Mouse (Mus musculus) heart, embryonic 16.5 days (tissue): Measurements from ENCODE around the gene Zfp593. TPM values are rescaled to one million over a fixed set of nuclear protein-coding genes. Genes with fewer than 3 reads are reported as not detected.
"Not testable (repeated sequence)": the region's sequence is repeated elsewhere in the genome, so short reads cannot be mapped to it uniquely, and the experiment has no call there.

Source experiments
- ATAC-seq: fragments of 200-750 bp; cut with Nextera tagmentation; replicated peaks from 2 replicates; pipeline ENCODE4 v1.8.0; 2017; ENCODE audit warnings: moderate number of reproducible peaks; ENCODE audit not compliant: insufficient read depth, low FRiP score; ENCODE audit errors: extremely low read depth
- H3K27ac ChIP-seq: fragments of 300-500 bp; sonication (generic); 2 replicates; pipeline ENCODE4 v1.5.1; 2014; ENCODE audit warnings: mild to moderate bottlenecking, low read length, control low read depth, moderate library complexity
- H3K27me3 ChIP-seq: fragments of 300-500 bp; sonication (generic); 2 replicates; pipeline ENCODE4 v1.6.1; 2014; ENCODE audit warnings: low read length, mixed read lengths; ENCODE audit not compliant: control insufficient read depth, insufficient read depth
- H3K36me3 ChIP-seq: fragments of 300-500 bp; sonication (generic); 2 replicates; pipeline ENCODE4 v1.6.1; 2014; ENCODE audit not compliant: control insufficient read depth, insufficient read depth
- H3K4me1 ChIP-seq: fragments of 300-500 bp; sonication (generic); 2 replicates; pipeline ENCODE4 v1.6.1; 2014; ENCODE audit warnings: low read length, mixed read lengths; ENCODE audit not compliant: control insufficient read depth, insufficient read depth
- H3K4me2 ChIP-seq: fragments of 300-500 bp; sonication (generic); 2 replicates; pipeline ENCODE4 v1.6.1; 2014; ENCODE audit warnings: low read depth, mild to moderate bottlenecking, control low read depth, low read length
- H3K4me3 ChIP-seq: fragments of 300-500 bp; sonication (generic); 2 replicates; pipeline ENCODE4 v1.5.1; 2014; ENCODE audit warnings: mild to moderate bottlenecking, control low read depth, low read length
- H3K9ac ChIP-seq: fragments of 300-500 bp; sonication (generic); 2 replicates; pipeline ENCODE4 v1.6.1; 2014; ENCODE audit warnings: low read length, control low read depth
- H3K9me3 ChIP-seq: fragments of 300-500 bp; sonication (generic); replicated peaks from 2 replicates; pipeline ENCODE4 v1.6.1; 2016; ENCODE audit warnings: low read length; ENCODE audit not compliant: control insufficient read depth
- WGBS: fragments of 180-500 bp; shearing (Covaris S2); extraction: QIAGEN DNeasy Blood & Tissue Kit; methylation state at CpG from one replicate; pipeline ENCODE4 v1.1.7; 2014; 5-methylcytosine and 5-hydroxymethylcytosine counted together
- polyA plus RNA-seq: library from polyadenylated mRNA; unstranded; fragments of >200 nt; fragmentation: Nextera tagmentation; extraction: Ambion mirVana; gene quantifications from 2 replicates; pipeline ENCODE4 v1.2.1, GENCODE M21; 2015

The Zfp593 gene
- polyA plus RNA-seq, 1 experiment from 2014 or later: 8.7 TPM

DNA sequence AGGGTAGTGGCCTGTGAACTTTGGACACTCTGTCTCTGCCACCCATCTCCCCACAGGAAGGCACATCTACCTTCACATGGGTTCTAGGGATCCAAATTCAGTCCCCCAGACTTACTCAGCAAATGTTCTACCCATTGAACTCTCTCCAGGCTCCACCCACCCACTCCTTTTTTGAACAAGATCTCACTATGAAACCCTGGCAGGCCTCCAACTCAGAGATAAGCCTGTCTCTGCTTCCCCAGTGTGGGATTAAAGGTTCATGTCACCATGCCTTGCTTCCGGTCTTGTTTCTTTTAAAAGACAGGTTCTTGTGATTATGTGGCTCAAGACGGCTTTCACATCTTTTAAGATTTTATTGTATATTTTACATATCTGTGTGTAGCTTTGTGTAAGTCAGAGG lies 39.5 kb upstream of the Zfp593 start:
- WGBS: 48% methylated on average over 2 of the region's 2 CpGs
- Histone ChIP-seq H3K36me3 (peaks cover 19% of the 10 kb centered on the region), H3K4me1 (peaks cover 21% of the 10 kb centered on the region), H3K4me2 (no peak overlapping the region), H3K9me3 (no peaks in the 10 kb centered on the region), H3K9ac (no peak overlapping the region), H3K27ac (no peak overlapping the region), H3K4me3 (no peak overlapping the region), H3K27me3 (no peaks in the 10 kb centered on the region)
- ATAC-seq: no peak

GRCm38 (mm10) chr4:134273417-134274345 lies 28.3 kb upstream of the Zfp593 start:
- 0 out of 2 replicates have a peak overlapping the region, but pooled peaks have one; percentile 1 for H3K9ac ChIP-seq
- peak overlapping the region; percentile 37 for H3K27ac ChIP-seq
- ATAC-seq: peak; percentile 45
- peak overlapping the region; percentile 38 for H3K4me3 ChIP-seq
- H3K36me3 ChIP-seq: peaks cover 20% of the 10 kb centered on the region
- peak overlapping the region; percentile 58 for H3K4me2 ChIP-seq
- H3K27me3 ChIP-seq: no peaks in the 10 kb centered on the region
- no peaks in the 10 kb centered on the region for H3K9me3 ChIP-seq
- WGBS: 2% methylated on average over 14 of the region's 14 CpGs
- H3K4me1 ChIP-seq: peaks cover 5% of the 10 kb centered on the region

- WGBS: 17% methylated on average over 13 of the region's 13 CpGs
- no peak overlapping the region for H3K27ac ChIP-seq
- peak overlapping the region; percentile 38 for H3K4me3 ChIP-seq
- H3K4me2 ChIP-seq: peak overlapping the region; percentile 58
- peaks cover 14% of the 10 kb centered on the region for H3K36me3 ChIP-seq
- H3K9ac ChIP-seq: peak overlapping the region; percentile 38; the same call in 1 of the 2 replicates
- H3K27me3 ChIP-seq: no peaks in the 10 kb centered on the region
- peaks cover 5% of the 10 kb centered on the region for H3K4me1 ChIP-seq
- no peak for ATAC-seq
- no peaks in the 10 kb centered on the region for H3K9me3 ChIP-seq
These were observed 27.5 kb upstream of the Zfp593 start for GRCm38 (mm10) chr4:134272731-134273416.

- H3K4me3 ChIP-seq: no peak overlapping the region
- H3K9ac ChIP-seq: no peak overlapping the region
- H3K27ac ChIP-seq: no peak overlapping the region
- no peaks in the 10 kb centered on the region for H3K9me3 ChIP-seq
- H3K4me1 ChIP-seq: peaks cover 5% of the 10 kb centered on the region
- H3K4me2 ChIP-seq: no peak overlapping the region
- H3K27me3 ChIP-seq: no peaks in the 10 kb centered on the region
- H3K36me3 ChIP-seq: peaks cover 6% of the 10 kb centered on the region
- 77% methylated on average over 7 of the region's 7 CpGs for whole genome bisulfite sequencing
- ATAC-seq: no peak
These were observed 26.6 kb upstream of the Zfp593 start for GRCm38 (mm10) chr4:134271979-134272378.

DNA sequence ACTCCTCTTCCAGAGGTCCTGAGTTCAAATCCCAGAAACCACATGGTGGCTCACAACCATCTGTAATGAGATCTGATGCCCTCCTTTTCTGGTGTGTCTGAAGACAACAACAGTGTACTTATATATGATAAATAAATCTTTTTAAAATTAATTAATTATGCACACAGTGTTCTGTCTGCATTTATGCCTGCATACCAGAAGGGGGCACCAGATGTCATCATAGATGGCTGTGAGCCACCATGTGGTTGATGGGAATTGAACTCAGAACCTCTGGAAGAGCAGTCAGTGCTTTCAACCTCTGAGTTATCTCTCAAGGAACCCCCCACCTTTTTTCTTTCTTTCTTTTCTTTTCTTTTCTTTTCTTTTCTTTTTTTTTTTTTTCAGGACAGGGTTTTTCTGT lies 24.2 kb upstream of the Zfp593 start:
- not testable (repeated sequence) for H3K4me2 ChIP-seq, H3K27ac ChIP-seq, H3K36me3 ChIP-seq, H3K4me1 ChIP-seq, ATAC-seq, H3K9ac ChIP-seq, H3K9me3 ChIP-seq, H3K27me3 ChIP-seq, H3K4me3 ChIP-seq

- ATAC-seq: no peak
- H3K4me1 ChIP-seq: peaks cover 5% of the 10 kb centered on the region
- H3K4me2 ChIP-seq: no peak overlapping the region
- no peaks in the 10 kb centered on the region for H3K27me3 ChIP-seq
- H3K4me3 ChIP-seq: no peak overlapping the region
- H3K9me3 ChIP-seq: no peaks in the 10 kb centered on the region; the same call in 1 of the 2 replicates
- H3K36me3 ChIP-seq: no peaks in the 10 kb centered on the region
- no peak overlapping the region for H3K27ac ChIP-seq
- H3K9ac ChIP-seq: no peak overlapping the region
- WGBS: 83% methylated on average over 19 of the region's 19 CpGs
These were observed 22.8 kb upstream of the Zfp593 start for GRCm38 (mm10) chr4:134268102-134268655.

- Histone ChIP-seq H3K4me1 (no peaks in the 10 kb centered on the region), H3K27ac (no peak overlapping the region), H3K9ac (no peak overlapping the region), H3K36me3 (no peaks in the 10 kb centered on the region), H3K4me2 (no peak overlapping the region), H3K4me3 (no peak overlapping the region), H3K27me3 (no peaks in the 10 kb centered on the region), H3K9me3 (no peaks in the 10 kb centered on the region; the same call in 1 of the 2 replicates)
- ATAC-seq: no peak
- 63% methylated on average over 9 of the region's 9 CpGs for WGBS
These were observed 20.6 kb upstream of the Zfp593 start for GRCm38 (mm10) chr4:134265860-134266585.

GRCm38 (mm10) chr4:134263191-134263590 lies 17.8 kb upstream of the Zfp593 start:
- no peak overlapping the region for H3K4me2 ChIP-seq
- ATAC-seq: no peak
- 28% methylated on average over 6 of the region's 6 CpGs for WGBS
- H3K9ac ChIP-seq: no peak overlapping the region
- H3K4me1 ChIP-seq: no peaks in the 10 kb centered on the region
- H3K27me3 ChIP-seq: no peaks in the 10 kb centered on the region
- H3K27ac ChIP-seq: no peak overlapping the region
- H3K4me3 ChIP-seq: no peak overlapping the region
- no peaks in the 10 kb centered on the region; the same call in 1 of the 2 replicates for H3K9me3 ChIP-seq
- H3K36me3 ChIP-seq: no peaks in the 10 kb centered on the region
